Mouse (Mus musculus): Measurements from ENCODE around the gene Trp53i11. TPM values are rescaled to one million over a fixed set of nuclear protein-coding genes. Genes with fewer than 3 reads are reported as not detected.

Trp53i11 gene
- polyA plus RNA-seq, 1 experiment: 80.4 TPM

- DNase-seq (ENCODE audit: extremely low spot score in 1 of 2, low spot score in 1 of 2): no peak
These were observed 5.3 kb downstream of the Trp53i11 start for GRCm38 (mm10) chr2:93192671-93193080.

GRCm38 (mm10) chr2:93193806-93194205, 6.5 kb downstream of the Trp53i11 start:
- no peak for DNase-seq (ENCODE audit: extremely low spot score in 1 of 2, low spot score in 1 of 2)

- peak; percentile 74 to 98 for DNase-seq (ENCODE audit: extremely low spot score in 1 of 2, low spot score in 1 of 2)
These were observed 11.5 kb downstream of the Trp53i11 start for GRCm38 (mm10) chr2:93198846-93199245.

- peak in 1 of 2 experiments; percentile 63 for DNase-seq (ENCODE audit: extremely low spot score in 1 of 2, low spot score in 1 of 2)
These were observed 12.2 kb downstream of the Trp53i11 start for GRCm38 (mm10) chr2:93199531-93199974.

GRCm38 (mm10) chr2:93200681-93201340, 13.5 kb downstream of the Trp53i11 start:
- no peak for DNase-seq (ENCODE audit: extremely low spot score in 1 of 2, low spot score in 1 of 2)

- DNase-seq (ENCODE audit: extremely low spot score in 1 of 2, low spot score in 1 of 2): no peak
These were observed 14.6 kb downstream of the Trp53i11 start for GRCm38 (mm10) chr2:93201997-93202396.

- DNase-seq (ENCODE audit: extremely low spot score in 1 of 2, low spot score in 1 of 2): no peak
These were observed 15.4 kb downstream of the Trp53i11 start for GRCm38 (mm10) chr2:93202782-93203181.

- peak in 1 of 2 experiments; percentile 70 for DNase-seq (ENCODE audit: extremely low spot score in 1 of 2, low spot score in 1 of 2)
These were observed 16.3 kb downstream of the Trp53i11 start for GRCm38 (mm10) chr2:93203682-93204081.

- no peak for DNase-seq (ENCODE audit: extremely low spot score in 1 of 2, low spot score in 1 of 2)
These were observed 17.2 kb downstream of the Trp53i11 start for GRCm38 (mm10) chr2:93204571-93204970.

- DNase-seq (ENCODE audit: extremely low spot score in 1 of 2, low spot score in 1 of 2): no peak
These were observed 18.8 kb downstream of the Trp53i11 start for GRCm38 (mm10) chr2:93206126-93206525.

GRCm38 (mm10) chr2:93212386-93212785, 25.0 kb downstream of the Trp53i11 start:
- no peak for DNase-seq (ENCODE audit: extremely low spot score in 1 of 2, low spot score in 1 of 2)

- DNase-seq (ENCODE audit: extremely low spot score in 1 of 2, low spot score in 1 of 2): no peak
These were observed 25.5 kb downstream of the Trp53i11 start for GRCm38 (mm10) chr2:93212865-93213264.

GRCm38 (mm10) chr2:93214192-93214591, 26.8 kb downstream of the Trp53i11 start:
- DNase-seq (ENCODE audit: extremely low spot score in 1 of 2, low spot score in 1 of 2): no peak

GRCm38 (mm10) chr2:93215790-93216189, 28.4 kb downstream of the Trp53i11 start:
- no peak for DNase-seq (ENCODE audit: extremely low spot score in 1 of 2, low spot score in 1 of 2)

GRCm38 (mm10) chr2:93217015-93217414, 29.7 kb downstream of the Trp53i11 start:
- peak; percentile 73 to 96 for DNase-seq (ENCODE audit: extremely low spot score in 1 of 2, low spot score in 1 of 2)

GRCm38 (mm10) chr2:93218353-93218990, 31.1 kb downstream of the Trp53i11 start:
- no peak for DNase-seq (ENCODE audit: extremely low spot score in 1 of 2, low spot score in 1 of 2)

- no peak for DNase-seq (ENCODE audit: extremely low spot score in 1 of 2, low spot score in 1 of 2)
These were observed 32.2 kb downstream of the Trp53i11 start for GRCm38 (mm10) chr2:93219576-93219975.

- DNase-seq (ENCODE audit: extremely low spot score in 1 of 2, low spot score in 1 of 2): no peak
These were observed 33.1 kb downstream of the Trp53i11 start for GRCm38 (mm10) chr2:93220447-93220846.

- DNase-seq (ENCODE audit: extremely low spot score in 1 of 2, low spot score in 1 of 2): no peak
These were observed 36.1 kb downstream of the Trp53i11 start for GRCm38 (mm10) chr2:93223463-93223862.

- peak; percentile 16 to 82 for DNase-seq (ENCODE audit: extremely low spot score in 1 of 2, low spot score in 1 of 2)
These were observed 39.6 kb downstream of the Trp53i11 start for GRCm38 (mm10) chr2:93226606-93227595.
